ENCODE assay signal across 16 mouse cellular contexts in genomic region chr4:140620496-140620895, GRCm38 (mm10). TPM values are rescaled to one million over a fixed set of nuclear protein-coding genes. Genes with fewer than 3 reads are reported as not detected.
DNase-seq lines count a peak whose midpoint lies in the region; ATAC-seq lines count a peak whose summit lies in the region.
"Had no signal": no experiment of that assay in that cellular context is flagged by ENCODE, and none has a peak within 500 bp of the region (broad histone marks: within the 10 kb centered on the region; RNA-seq: fewer than 3 reads in every experiment).

No protein-coding gene starts in this region.

- H3K4me1 ChIP-seq in hindbrain, embryonic 12.5 days, result peaks cover 47% of the 10 kb centered on the region
- peaks cover 59% of the 10 kb centered on the region for H3K4me1 ChIP-seq in hindbrain, embryonic 13.5 days (replicated peaks)
- peaks cover 76% of the 10 kb centered on the region for H3K4me1 ChIP-seq in embryonic facial prominence, embryonic 10.5 days
- H3K4me1 ChIP-seq in liver, embryonic 13.5 days (replicated peaks), result peaks cover 61% of the 10 kb centered on the region

- H3K36me3 ChIP-seq in hindbrain, embryonic 12.5 days, result peaks cover 2% of the 10 kb centered on the region; the same call in 1 of the 2 replicates
- peaks cover 13% of the 10 kb centered on the region for H3K36me3 ChIP-seq in hindbrain, embryonic 13.5 days
- H3K36me3 ChIP-seq in embryonic facial prominence, embryonic 10.5 days (replicated peaks), result peaks cover 17% of the 10 kb centered on the region; the same call in 1 of the 2 replicates
- no peaks in the 10 kb centered on the region for H3K36me3 ChIP-seq in liver, embryonic 13.5 days
- H3K36me3 ChIP-seq: embryonic facial prominence, embryonic 15.5 days had no signal

- H3K27me3 ChIP-seq in hindbrain, embryonic 12.5 days, result no peaks in the 10 kb centered on the region
- H3K27me3 ChIP-seq in hindbrain, embryonic 13.5 days, result no peaks in the 10 kb centered on the region
- no peaks in the 10 kb centered on the region for H3K27me3 ChIP-seq in embryonic facial prominence, embryonic 10.5 days (replicated peaks; ENCODE audit: low read depth, poor library complexity, severe bottlenecking)
- no peaks in the 10 kb centered on the region for H3K27me3 ChIP-seq in liver, embryonic 13.5 days
- H3K27me3 ChIP-seq: embryonic facial prominence, embryonic 15.5 days had no signal

- no peak for ATAC-seq in hindbrain, embryonic 12.5 days (ENCODE audit: low FRiP score)
- no peak for ATAC-seq in hindbrain, embryonic 13.5 days (ENCODE audit: low FRiP score)
- ATAC-seq in liver, embryonic 13.5 days (ENCODE audit: low read depth), result peak; percentile 33
- ATAC-seq in erythroblast, adult 5-6 weeks (replicated peaks; ENCODE audit: low FRiP score, poor library complexity, severe bottlenecking), result no peak
- ATAC-seq: forebrain, embryonic 14.5 days; inflammation-experienced regulatory T-cells, adult 6 months had no signal

- H3K4me2 ChIP-seq in hindbrain, embryonic 12.5 days (replicated peaks), result no peak overlapping the region
- H3K4me2 ChIP-seq in hindbrain, embryonic 13.5 days, result no peak overlapping the region
- peak overlapping the region; percentile 11 for H3K4me2 ChIP-seq in liver, embryonic 13.5 days
- H3K4me2 ChIP-seq: embryonic facial prominence, embryonic 15.5 days; lung, embryonic 14.5 days had no signal

- 75% methylated on average over 5 of the region's 5 CpGs for WGBS in hindbrain, embryonic 12.5 days
- 77% methylated on average over 5 of the region's 5 CpGs for WGBS in hindbrain, embryonic 13.5 days
- WGBS in embryonic facial prominence, embryonic 10.5 days, result 79% methylated on average over 5 of the region's 5 CpGs
- WGBS in liver, embryonic 13.5 days (ENCODE audit: insufficient replicate concordance), result 40% methylated on average over 5 of the region's 5 CpGs

- no peak overlapping the region for H3K9ac ChIP-seq in hindbrain, embryonic 12.5 days
- H3K9ac ChIP-seq in hindbrain, embryonic 13.5 days, result no peak overlapping the region
- no peak overlapping the region for H3K9ac ChIP-seq in liver, embryonic 13.5 days
- H3K9ac ChIP-seq: embryonic facial prominence, embryonic 15.5 days; lung, embryonic 14.5 days had no signal

- H3K4me3 ChIP-seq in hindbrain, embryonic 12.5 days, result no peak overlapping the region
- H3K4me3 ChIP-seq in hindbrain, embryonic 13.5 days, result no peak overlapping the region
- no peak overlapping the region for H3K4me3 ChIP-seq in embryonic facial prominence, embryonic 10.5 days
- no peak overlapping the region for H3K4me3 ChIP-seq in liver, embryonic 13.5 days (replicated peaks)
- H3K4me3 ChIP-seq: embryonic facial prominence, embryonic 15.5 days had no signal

- no peaks in the 10 kb centered on the region for H3K9me3 ChIP-seq in hindbrain, embryonic 12.5 days (replicated peaks)
- H3K9me3 ChIP-seq in hindbrain, embryonic 13.5 days, result no peaks in the 10 kb centered on the region
- no peaks in the 10 kb centered on the region for H3K9me3 ChIP-seq in embryonic facial prominence, embryonic 10.5 days
- H3K9me3 ChIP-seq in liver, embryonic 13.5 days (replicated peaks), result no peaks in the 10 kb centered on the region
- H3K9me3 ChIP-seq: embryonic facial prominence, embryonic 15.5 days had no signal

- peak overlapping the region; percentile 18; the same call in 1 of the 2 replicates for H3K27ac ChIP-seq in hindbrain, embryonic 12.5 days
- H3K27ac ChIP-seq in hindbrain, embryonic 13.5 days, result no peak overlapping the region
- peak overlapping the region; percentile 8 for H3K27ac ChIP-seq in embryonic facial prominence, embryonic 10.5 days (replicated peaks)
- peak overlapping the region; percentile 39 for H3K27ac ChIP-seq in liver, embryonic 13.5 days
- H3K27ac ChIP-seq: embryonic facial prominence, embryonic 15.5 days had no signal

- DNase-seq in embryonic facial prominence, embryonic 10.5 days (ENCODE audit: low spot score), result no peak
- peak; percentile 89 for DNase-seq in kidney, adult 9 months
- DNase-seq in liver, embryonic 13.5 days, result no peak
- DNase-seq in layer of hippocampus, adult 9-10 months (ENCODE audit: low spot score), result no peak
- DNase-seq: adrenal gland, postnatal 10 days; cerebellum, adult 8-10 months; heart, postnatal 36 days; lung, embryonic 14.5 days; retina, postnatal 1 day; thymus, adult 18-20 months had no signal

RNA-seq across cellular contexts. Expression of gene Arhgef10l, which starts 45.3 kb away (rescaled TPM):
- 31.2 and 31.7 TPM in 2 replicates for polyA plus RNA-seq in hindbrain, embryonic 12.5 days (2016; fragmentation: Nextera tagmentation; extraction: Ambion mirVana)
- polyA plus RNA-seq in hindbrain, embryonic 13.5 days (2015; fragmentation: Nextera tagmentation; extraction: Ambion mirVana), result 23.2 and 23.8 TPM in 2 replicates
- 17.9 and 18.2 TPM in 2 replicates for polyA plus RNA-seq in embryonic facial prominence, embryonic 10.5 days (2016; fragmentation: Nextera tagmentation; extraction: Ambion mirVana)
- 2.6 and 2.7 TPM in 2 replicates for polyA plus RNA-seq in liver, embryonic 13.5 days (2015; fragmentation: Nextera tagmentation; extraction: Ambion mirVana)
- 1.5 and 7.3 TPM in 2 replicates for total RNA-seq in erythroblast, adult 5-6 weeks (2015; ENCODE audit: low replicate concordance)
- 2.6 and 4.5 TPM in 2 replicates for total RNA-seq in erythroblast, adult 5-6 weeks (2017; ENCODE audit: low replicate concordance)
